In the genomic region with DNA sequence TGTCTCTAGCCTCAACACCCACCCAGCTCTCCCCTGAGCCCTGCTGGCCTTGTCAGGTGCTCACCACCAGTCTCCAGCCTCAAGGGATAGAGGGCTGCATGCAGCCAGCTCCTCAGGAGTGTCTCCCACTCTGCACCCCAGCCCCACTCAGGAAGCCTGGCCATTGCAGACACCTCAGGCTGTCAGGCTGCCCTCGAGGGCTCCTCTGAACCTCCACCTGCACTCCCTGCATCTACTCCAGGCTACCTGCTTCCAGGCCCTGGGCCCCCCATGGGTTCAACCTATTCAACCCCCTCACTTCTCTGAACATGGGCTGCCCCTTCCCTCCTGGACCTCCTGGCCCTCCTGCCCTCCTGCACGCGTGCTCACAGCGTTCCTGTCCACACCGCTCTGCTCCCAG, we compare ENCODE assay signal across 13 mouse cellular contexts. TPM values are rescaled to one million over a fixed set of nuclear protein-coding genes. Genes with fewer than 3 reads are reported as not detected.
"Had no signal": no experiment of that assay in that cellular context is flagged by ENCODE, and none has a peak within 500 bp of the region (broad histone marks: within the 10 kb centered on the region; RNA-seq: fewer than 3 reads in every experiment).

No protein-coding gene starts in this region.

- ATAC-seq: intestine, embryonic 16.5 days; midbrain, embryonic 16.5 days had no signal

- H3K27me3 ChIP-seq: kidney, embryonic 15.5 days; limb, embryonic 15.5 days; liver, embryonic 13.5 days had no signal

- H3K27ac ChIP-seq: kidney, embryonic 15.5 days; limb, embryonic 15.5 days; liver, embryonic 13.5 days had no signal

- H3K4me3 ChIP-seq: kidney, embryonic 15.5 days; limb, embryonic 15.5 days; liver, embryonic 13.5 days had no signal

- H3K9me3 ChIP-seq: kidney, embryonic 15.5 days; limb, embryonic 15.5 days; liver, embryonic 13.5 days had no signal

- H3K9ac ChIP-seq: kidney, embryonic 15.5 days; limb, embryonic 15.5 days; liver, embryonic 13.5 days had no signal

- DNase-seq: kidney, adult 2 months; kidney, postnatal 36 days; layer of hippocampus, adult 9-11 months; layer of hippocampus, postnatal 36 days; liver, embryonic 13.5 days; retina, postnatal 1 day; right cerebral cortex, postnatal 4 days had no signal

- H3K4me2 ChIP-seq: kidney, embryonic 15.5 days; limb, embryonic 15.5 days; liver, embryonic 13.5 days had no signal

RNA-seq across cellular contexts. Expression of a gene that starts 26.2 kb away (rescaled TPM):
- polyA plus RNA-seq: limb, embryonic 11.5 days; thymus, postnatal 0 days had no signal

RNA-seq across cellular contexts. Expression of a gene that starts 33.1 kb away (rescaled TPM):
- polyA plus RNA-seq: liver, embryonic 13.5 days had no signal
